Comparison of ENCODE assay signal across 31 mouse cellular contexts in the genomic region with DNA sequence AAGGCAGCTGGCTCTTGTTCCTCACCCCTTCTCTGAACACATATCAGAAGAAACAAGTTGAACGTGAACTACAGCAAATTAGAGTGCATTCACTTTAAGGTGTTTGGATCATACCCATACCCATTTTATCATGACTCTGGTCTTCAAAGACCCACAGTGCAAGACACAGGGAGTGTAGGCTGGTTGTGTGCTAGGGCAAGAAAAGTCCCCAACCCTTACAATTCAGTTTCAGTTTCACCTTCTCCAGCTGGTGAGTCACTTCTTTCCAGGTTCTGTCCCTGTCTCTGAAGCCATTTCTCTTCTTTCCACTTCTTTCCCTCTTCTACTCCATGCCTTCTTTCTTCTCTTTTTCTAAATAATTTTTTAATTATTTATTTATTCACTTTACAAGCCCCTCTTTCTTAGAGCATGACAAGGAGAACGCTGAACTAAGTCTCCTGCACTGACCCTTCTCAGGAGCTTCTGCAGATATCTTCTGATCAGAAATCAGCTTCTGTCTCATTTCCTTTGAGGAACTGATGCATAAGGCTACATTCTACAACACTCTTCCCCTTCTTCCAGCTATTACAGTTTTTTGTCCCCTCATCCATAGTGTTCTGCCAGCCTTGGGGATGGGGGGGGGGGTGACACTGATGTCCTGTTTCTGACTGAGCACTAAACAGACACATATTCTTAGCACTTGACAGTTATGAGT. TPM values are rescaled to one million over a fixed set of nuclear protein-coding genes. Genes with fewer than 3 reads are reported as not detected.
DNase-seq lines count a peak whose midpoint lies in the region; ATAC-seq lines count a peak whose summit lies in the region.
"Had no signal": no experiment of that assay in that cellular context is flagged by ENCODE, and none has a peak within 500 bp of the region (broad histone marks: within the 10 kb centered on the region; RNA-seq: fewer than 3 reads in every experiment).

No protein-coding gene starts in this region.

- ATAC-seq in common myeloid progenitor, adult 5-6 weeks (replicated peaks; ENCODE audit: low read depth, poor library complexity, severe bottlenecking) = peak; percentile 37
- ATAC-seq: hindbrain, postnatal 0 days; midbrain, embryonic 15.5 days had no signal

- no peaks in the 10 kb centered on the region for H3K9me3 ChIP-seq in megakaryocyte, embryonic 14.5 days
- H3K9me3 ChIP-seq: embryonic facial prominence, embryonic 13.5 days; forebrain, embryonic 12.5 days; heart, embryonic 10.5 days; hindbrain, embryonic 10.5 days; midbrain, embryonic 15.5 days; neural tube, embryonic 15.5 days had no signal

- H3K36me3 ChIP-seq in megakaryocyte, embryonic 14.5 days (replicated peaks; ENCODE audit: low read length) = no peaks in the 10 kb centered on the region
- H3K36me3 ChIP-seq: embryonic facial prominence, embryonic 13.5 days; forebrain, embryonic 12.5 days; heart, embryonic 10.5 days; hindbrain, embryonic 10.5 days; midbrain, embryonic 15.5 days; neural tube, embryonic 15.5 days had no signal

- H3K4me1 ChIP-seq in megakaryocyte, embryonic 14.5 days = peaks cover 16% of the 10 kb centered on the region
- H3K4me1 ChIP-seq: embryonic facial prominence, embryonic 13.5 days; forebrain, embryonic 12.5 days; heart, embryonic 10.5 days; hindbrain, embryonic 10.5 days; midbrain, embryonic 15.5 days; neural tube, embryonic 15.5 days had no signal

- intact Hi-C loops in heart, postnatal 14 days (cut with DNase I) = no loop called here

- peak overlapping the region; percentile 85 for H3K4me3 ChIP-seq in megakaryocyte, embryonic 14.5 days (replicated peaks)
- H3K4me3 ChIP-seq: embryonic facial prominence, embryonic 13.5 days; erythroblast, embryonic 14.5 days; forebrain, embryonic 12.5 days; gastrocnemius, adult 2 months; heart, embryonic 10.5 days; hindbrain, embryonic 10.5 days; midbrain, embryonic 15.5 days; neural tube, embryonic 15.5 days had no signal

- DNase-seq in 3T3-L1 (ENCODE audit: low read depth, low spot score) = peak; percentile 21
- peak; percentile 60 for DNase-seq in CD4-positive, CD25-positive, alpha-beta regulatory T cell, adult 2 months (ENCODE audit: low read depth, low spot score)
- DNase-seq in heart, postnatal 14 days = no peak
- no peak for DNase-seq in kidney, postnatal 10 days
- DNase-seq in frontal cortex, postnatal 14 days (ENCODE audit: low spot score in 2 of 2) = no peak
- DNase-seq in kidney, adult 8-10 months = no peak
- DNase-seq: adrenal gland, adult 8-10 months; cerebellum, adult 18-20 months; cerebellum, postnatal 14 days; gastrocnemius, adult 2 months; kidney, adult 18-20 months; lung, adult 18-20 months; lung, postnatal 14 days had no signal

- no peaks in the 10 kb centered on the region for H3K27me3 ChIP-seq in megakaryocyte, embryonic 14.5 days (replicated peaks)
- H3K27me3 ChIP-seq: embryonic facial prominence, embryonic 13.5 days; forebrain, embryonic 12.5 days; midbrain, embryonic 15.5 days; neural tube, embryonic 15.5 days had no signal

RNA-seq across cellular contexts. Expression of gene Tespa1, which starts 11.0 kb away (rescaled TPM):
- 85.8 and 126 TPM in 2 replicates for total RNA-seq in common myeloid progenitor, adult 5-6 weeks (2017)
- 0.50 TPM in 1 of 2 replicates, not detected in the other for polyA plus RNA-seq in megakaryocyte, embryonic 14.5 days (2012; ENCODE audit: insufficient read depth, low replicate concordance)
- 1 to 10 TPM in 1 of 2 experiments, under 1 TPM in 1; 0.29 to 3.8 TPM for total RNA-seq in heart, postnatal 14 days (2021)
- total RNA-seq: hindbrain, postnatal 0 days had no signal
- polyA plus RNA-seq: C2C12; forebrain, embryonic 12.5 days; hindbrain, embryonic 10.5 days; hindbrain, postnatal 0 days had no signal

RNA-seq across cellular contexts. Expression of gene Neurod4, which starts 31.6 kb away (rescaled TPM):
- total RNA-seq in common myeloid progenitor, adult 5-6 weeks (2017) = not detected in 2 replicates
- polyA plus RNA-seq in megakaryocyte, embryonic 14.5 days (2012; ENCODE audit: insufficient read depth, low replicate concordance) = not detected in 2 replicates
- total RNA-seq in heart, postnatal 14 days (2021) = not detected
- total RNA-seq: ES-E14; gastrocnemius, adult 2 months; gastrocnemius, postnatal 4 days; liver, adult 2 months; megakaryocyte-erythroid progenitor cell, adult 5-6 weeks had no signal
- polyA plus RNA-seq: C2C12; erythroblast, embryonic 14.5 days; heart, embryonic 16.5 days; kidney, postnatal 0 days; limb, embryonic 11.5 days; liver, adult 2 months had no signal

Comparison
In these comparisons a context has a peak if more than half of its experiments do, and no peak if none do; other contexts are left out.
1. DNase-seq: peak in 3T3-L1 (single experiment) and CD4-positive, CD25-positive, alpha-beta regulatory T cell, adult 2 months (single experiment); none in heart, postnatal 14 days (0 of 2), kidney, postnatal 10 days (single experiment), frontal cortex, postnatal 14 days (0 of 2) and kidney, adult 8-10 months (0 of 2).
2. RNA of gene Tespa1, which starts 11.0 kb away (total RNA-seq): 85.8 to 126 TPM in common myeloid progenitor, adult 5-6 weeks; 0.29 to 3.8 TPM in heart, postnatal 14 days; every median in the first group is over 10 times any median in the second.